Mouse (Mus musculus) thymus, adult 2 months (tissue): ENCODE results near the gene Sgcb.

ENCODE experiments used
- CTCF ChIP-seq: fragments of 200-500 bp; IDR thresholded peaks from 2 replicates; pipeline ENCODE4 v1.5.1; 2012; ENCODE audit warnings: mild to moderate bottlenecking, control low read depth, low read length, moderate library complexity, borderline replicate concordance; ENCODE audit not compliant: control insufficient read depth, poor library complexity, insufficient read depth; ENCODE audit errors: extremely low read depth
- POLR2A ChIP-seq: fragments of 200-500 bp; IDR thresholded peaks from 2 replicates; pipeline ENCODE4 v1.6.1; 2012; ENCODE audit warnings: mild to moderate bottlenecking, low read length, control low read depth, moderate library complexity; ENCODE audit not compliant: control insufficient read depth, poor library complexity, insufficient read depth; ENCODE audit errors: extremely low read depth

GRCm38 (mm10) chr5:73686149-73686548 lies 38.6 kb upstream of the Sgcb start:
- TF ChIP-seq CTCF (no peak), POLR2A (no peak)
